Mouse (Mus musculus) gastrocnemius, adult 18-20 months (tissue): ENCODE results near the gene Snrnp48. TPM values are rescaled to one million over a fixed set of nuclear protein-coding genes. Genes with fewer than 3 reads are reported as not detected.

Source experiments
- DNase-seq: peaks from one replicate; pipeline ENCODE4 v3.0.0; 2021; ENCODE audit warnings: low spot score
- total RNA-seq, 2 experiments: library from RNA; stranded (reverse); gene quantifications; 2 replicates each; pipeline ENCODE4 v1.2.3; 2021

Gene Snrnp48
- total RNA-seq, 2 experiments from 2014 or later: 9.8 to 10.5 TPM

DNA sequence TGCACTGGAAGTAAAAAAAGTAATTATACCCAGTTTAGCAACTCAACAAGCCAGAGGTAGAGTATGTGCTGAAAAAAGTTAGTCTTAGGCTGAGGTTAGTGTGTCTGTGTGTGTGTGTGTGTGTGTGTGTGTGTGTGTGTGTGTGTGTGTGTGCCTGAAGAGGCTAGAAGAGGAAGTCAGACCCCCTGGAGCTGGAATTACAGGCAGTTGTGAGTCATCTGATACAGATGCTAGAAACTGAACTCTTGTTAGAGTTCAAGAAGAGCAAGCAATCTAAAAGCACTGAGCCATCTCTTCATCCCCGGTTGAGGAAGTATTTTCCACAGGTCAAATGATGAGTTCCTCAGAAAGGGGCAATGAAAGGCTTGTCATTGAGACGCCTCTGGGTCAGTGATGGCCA lies 54.2 kb downstream of the Snrnp48 start:
- DNase-seq: no peak

DNA sequence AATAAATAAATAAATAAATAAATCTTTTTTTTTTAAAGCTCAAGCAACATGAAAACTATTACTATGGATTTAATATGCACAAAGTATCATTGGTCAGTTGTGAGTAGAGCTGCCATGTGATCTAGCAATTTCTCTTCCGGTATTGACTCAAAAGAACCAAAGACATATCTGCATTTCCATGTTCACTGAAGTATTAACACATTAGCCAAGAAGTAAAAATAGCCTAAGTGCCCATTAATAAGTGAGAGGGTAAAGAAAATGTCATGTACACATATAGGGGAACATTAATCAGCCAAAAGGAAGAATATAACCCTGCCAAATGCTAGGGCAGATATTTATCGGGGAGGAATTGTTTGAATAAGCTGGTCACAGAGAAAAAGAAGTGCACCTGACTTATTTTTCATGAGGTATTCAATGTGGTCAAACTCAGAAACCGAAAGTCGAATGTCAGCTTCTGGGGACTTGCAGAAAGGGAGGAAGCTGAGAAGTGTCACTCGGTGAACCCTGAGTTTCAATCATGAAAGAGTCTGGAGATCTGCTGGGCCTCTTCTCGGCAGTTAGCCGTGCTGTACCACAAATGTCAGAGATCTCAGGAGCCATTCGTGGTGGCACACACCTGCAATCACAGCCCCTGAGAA lies 64.4 kb downstream of the Snrnp48 start:
- no peak for DNase-seq

DNA sequence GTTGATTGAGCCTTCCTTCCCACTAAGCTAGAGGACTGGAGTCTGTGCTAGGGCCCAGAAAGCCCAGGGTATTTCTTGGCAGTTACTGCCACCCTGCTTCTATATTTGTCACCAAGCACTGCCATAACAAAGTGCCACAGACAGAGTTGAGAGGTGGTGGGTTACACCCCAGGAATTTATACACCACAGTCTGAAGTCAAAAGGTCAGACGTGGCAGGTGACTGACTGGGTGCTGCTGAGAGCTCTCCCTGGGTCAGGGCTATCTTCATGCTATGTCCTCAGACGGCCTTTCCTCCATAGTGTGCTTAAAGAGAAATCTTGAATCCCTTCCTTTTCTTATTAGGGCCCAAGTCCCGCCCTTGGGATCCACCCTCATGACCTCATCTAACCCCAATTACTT lies 67.9 kb downstream of the Snrnp48 start:
- no peak for DNase-seq

Other genes starting within 250 kb of the Snrnp48 start
- 10 to 100 TPM; 66.5 to 68.8 TPM for gene Ssr1, start 210.7 kb upstream of the Snrnp48 start, total RNA-seq
- gene Riok1, start 167.9 kb upstream of the Snrnp48 start, total RNA-seq: 1 to 10 TPM; 6.6 to 8.5 TPM
- 1 to 10 TPM; 1.2 to 1.3 TPM for gene Cage1, start 167.9 kb upstream of the Snrnp48 start, total RNA-seq
- gene Dsp, start 53.6 kb upstream of the Snrnp48 start, total RNA-seq: under 1 TPM in 1 of 2 experiments, not detected in 1; 0.09 TPM
- gene Bmp6, start 140.2 kb downstream of the Snrnp48 start, total RNA-seq: 10 to 100 TPM in 1 of 2 experiments, 1 to 10 TPM in 1; 8.6 to 10.5 TPM